Mouse (Mus musculus) spleen, adult 18-20 months (tissue): ENCODE results near the gene Adprhl2.

Experiments
- DNase-seq, 2 experiments: peaks; one replicate each; pipeline ENCODE4 v3.0.0; 2022; ENCODE audit warnings: mixed read lengths in 2 of 2

Adprhl2 gene

GRCm38 (mm10) chr4:126305428-126305827 lies 16.1 kb downstream of the Adprhl2 start:
- no peak for DNase-seq

- DNase-seq = no peak
Measured at GRCm38 (mm10) chr4:126303877-126304276, 17.6 kb downstream of the Adprhl2 start.

GRCm38 (mm10) chr4:126301584-126302309 lies 19.8 kb downstream of the Adprhl2 start:
- no peak for DNase-seq

GRCm38 (mm10) chr4:126300916-126301583 lies 20.5 kb downstream of the Adprhl2 start:
- no peak for DNase-seq

GRCm38 (mm10) chr4:126296617-126297101 lies 24.8 kb downstream of the Adprhl2 start:
- DNase-seq = no peak

GRCm38 (mm10) chr4:126295937-126296336 lies 25.6 kb downstream of the Adprhl2 start:
- DNase-seq = no peak

GRCm38 (mm10) chr4:126295152-126295551 lies 26.4 kb downstream of the Adprhl2 start:
- no peak for DNase-seq

GRCm38 (mm10) chr4:126291196-126291595 lies 30.3 kb downstream of the Adprhl2 start:
- DNase-seq = no peak

- DNase-seq = no peak
Measured at GRCm38 (mm10) chr4:126290314-126290713, 31.2 kb downstream of the Adprhl2 start.

- DNase-seq = no peak
Measured at GRCm38 (mm10) chr4:126288085-126288666, 33.3 kb downstream of the Adprhl2 start.

- DNase-seq = no peak
Measured at GRCm38 (mm10) chr4:126287302-126287995, 34.1 kb downstream of the Adprhl2 start.

GRCm38 (mm10) chr4:126286492-126286891 lies 35.0 kb downstream of the Adprhl2 start, which contains the start of gene Col8a2:
Col8a2 (plus strand) TSS chr4:126286793.
- no peak for DNase-seq

- DNase-seq = no peak
Measured at GRCm38 (mm10) chr4:126283582-126283981, 37.9 kb downstream of the Adprhl2 start.

GRCm38 (mm10) chr4:126281706-126282105 lies 39.8 kb downstream of the Adprhl2 start:
- no peak for DNase-seq

- DNase-seq = no peak
Measured at GRCm38 (mm10) chr4:126278961-126279360, 42.5 kb downstream of the Adprhl2 start.

GRCm38 (mm10) chr4:126278565-126278915 lies 43.0 kb downstream of the Adprhl2 start:
- DNase-seq = no peak

- DNase-seq = no peak
Measured at GRCm38 (mm10) chr4:126277906-126278564, 43.5 kb downstream of the Adprhl2 start.

- DNase-seq = no peak
Measured at GRCm38 (mm10) chr4:126275681-126276131, 45.8 kb downstream of the Adprhl2 start.

GRCm38 (mm10) chr4:126275081-126275480 lies 46.4 kb downstream of the Adprhl2 start:
- DNase-seq = no peak

- DNase-seq = no peak
Measured at GRCm38 (mm10) chr4:126273753-126274152, 47.8 kb downstream of the Adprhl2 start.

GRCm38 (mm10) chr4:126269292-126269691 lies 52.2 kb downstream of the Adprhl2 start:
- DNase-seq = no peak
